Mouse (Mus musculus) thymus, adult 2 months (tissue): Measurements from ENCODE around the gene Agbl4. TPM values are rescaled to one million over a fixed set of nuclear protein-coding genes. Genes with fewer than 3 reads are reported as not detected.

ENCODE experiments used
- DNase-seq: peaks from one replicate; pipeline ENCODE4 v3.0.0; 2021
- H3K27ac ChIP-seq: fragments of 200-500 bp; 2 replicates; pipeline ENCODE4 v1.5.1; 2012; ENCODE audit warnings: low read length, control low read depth; ENCODE audit not compliant: control insufficient read depth, insufficient read depth
- H3K27me3 ChIP-seq: fragments of 200-500 bp; 2 replicates; pipeline ENCODE4 v1.6.1; 2012; ENCODE audit warnings: mild to moderate bottlenecking, low read length, moderate library complexity, mixed read lengths; ENCODE audit not compliant: control insufficient read depth, insufficient read depth
- H3K36me3 ChIP-seq: fragments of 200-500 bp; 2 replicates; pipeline ENCODE4 v1.6.1; 2012; ENCODE audit warnings: mild to moderate bottlenecking, low read length, moderate library complexity; ENCODE audit not compliant: control insufficient read depth, insufficient read depth
- H3K4me1 ChIP-seq: fragments of 200-500 bp; replicated peaks from 2 replicates; pipeline ENCODE4 v1.6.1; 2012; ENCODE audit warnings: low read length; ENCODE audit not compliant: control insufficient read depth, insufficient read depth
- H3K4me3 ChIP-seq: fragments of 200-500 bp; 2 replicates; pipeline ENCODE4 v1.5.1; 2012; ENCODE audit warnings: mild to moderate bottlenecking, low read length, control low read depth, moderate library complexity; ENCODE audit not compliant: control insufficient read depth, insufficient read depth
- CTCF ChIP-seq: fragments of 200-500 bp; IDR thresholded peaks from 2 replicates; pipeline ENCODE4 v1.5.1; 2012; ENCODE audit warnings: mild to moderate bottlenecking, control low read depth, low read length, moderate library complexity, borderline replicate concordance; ENCODE audit not compliant: control insufficient read depth, poor library complexity, insufficient read depth; ENCODE audit errors: extremely low read depth
- POLR2A ChIP-seq: fragments of 200-500 bp; IDR thresholded peaks from 2 replicates; pipeline ENCODE4 v1.6.1; 2012; ENCODE audit warnings: mild to moderate bottlenecking, low read length, control low read depth, moderate library complexity; ENCODE audit not compliant: control insufficient read depth, poor library complexity, insufficient read depth; ENCODE audit errors: extremely low read depth
- WGBS: fragments of 180-500 bp; shearing (Covaris S2); methylation state at CpG from one replicate; pipeline ENCODE4 v1.1.7; 2018; 5-methylcytosine and 5-hydroxymethylcytosine counted together
- polyA plus RNA-seq: library from polyadenylated mRNA; depleted of rRNA; stranded (reverse); fragments of >200 nt; gene quantifications from 2 replicates; pipeline ENCODE4 v1.2.3, GENCODE M21; 2012

Gene Agbl4
- polyA plus RNA-seq, 1 experiment = 0.07 TPM

GRCm38 (mm10) chr4:111638948-111639708 is 1241.7 kb downstream of the Agbl4 start:
- no peaks in the 10 kb centered on the region for H3K36me3 ChIP-seq
- whole genome bisulfite sequencing = 90% methylated on average over 5 of the region's 5 CpGs
- DNase-seq = no peak

GRCm38 (mm10) chr4:111645117-111645830 is 1247.8 kb downstream of the Agbl4 start:
- Histone ChIP-seq H3K36me3 (no peaks in the 10 kb centered on the region), H3K4me1 (no peaks in the 10 kb centered on the region), H3K4me3 (no peak overlapping the region), H3K27ac (no peak overlapping the region), H3K27me3 (no peaks in the 10 kb centered on the region)
- TF ChIP-seq POLR2A = no peak
- no peak for TF ChIP-seq CTCF
- 80% methylated on average over 6 of the region's 6 CpGs for WGBS
- no peak for DNase-seq

More at GRCm38 (mm10) chr4:111638948-111639708, 1241.7 kb downstream of the Agbl4 start:
- Histone ChIP-seq H3K4me1 (no peaks in the 10 kb centered on the region), H3K27me3 (no peaks in the 10 kb centered on the region), H3K27ac (no peak overlapping the region), H3K4me3 (no peak overlapping the region)
- no peak for TF ChIP-seq POLR2A
- no peak for TF ChIP-seq CTCF

GRCm38 (mm10) chr4:111645831-111646166 is 1248.3 kb downstream of the Agbl4 start:
- Histone ChIP-seq H3K4me3 (no peak overlapping the region), H3K27me3 (no peaks in the 10 kb centered on the region), H3K4me1 (no peaks in the 10 kb centered on the region), H3K27ac (no peak overlapping the region), H3K36me3 (no peaks in the 10 kb centered on the region)
- 70% methylated on average over 1 of the region's 1 CpGs for WGBS
- no peak for TF ChIP-seq CTCF
- TF ChIP-seq POLR2A = no peak
- no peak for DNase-seq

GRCm38 (mm10) chr4:111653451-111653850 is 1256.0 kb downstream of the Agbl4 start:
- Histone ChIP-seq H3K4me1 (no peaks in the 10 kb centered on the region), H3K36me3 (no peaks in the 10 kb centered on the region), H3K27me3 (no peaks in the 10 kb centered on the region), H3K27ac (no peak overlapping the region), H3K4me3 (no peak overlapping the region)
- no peak for DNase-seq
- 60% methylated on average over 1 of the region's 1 CpGs for WGBS
- TF ChIP-seq POLR2A (no peak), CTCF (no peak)

GRCm38 (mm10) chr4:111663730-111664129 is 1266.3 kb downstream of the Agbl4 start:
- Histone ChIP-seq H3K27me3 (no peaks in the 10 kb centered on the region), H3K36me3 (no peaks in the 10 kb centered on the region), H3K4me1 (no peaks in the 10 kb centered on the region), H3K27ac (no peak overlapping the region), H3K4me3 (no peak overlapping the region)
- WGBS = 74% methylated on average over 1 of the region's 1 CpGs
- TF ChIP-seq CTCF = no peak
- no peak for TF ChIP-seq POLR2A
- no peak for DNase-seq

- 39% methylated on average over 3 of the region's 3 CpGs for WGBS
- TF ChIP-seq CTCF = no peak
- no peak for TF ChIP-seq POLR2A
- no peak overlapping the region for H3K27ac ChIP-seq
- no peaks in the 10 kb centered on the region for H3K36me3 ChIP-seq
- no peaks in the 10 kb centered on the region for H3K4me1 ChIP-seq
- no peak for DNase-seq
- no peak overlapping the region for H3K4me3 ChIP-seq
- H3K27me3 ChIP-seq = no peaks in the 10 kb centered on the region
Measured at GRCm38 (mm10) chr4:111664146-111664545, 1266.7 kb downstream of the Agbl4 start.
